Mouse (Mus musculus) gastrocnemius, adult 8-10 months (tissue): Measurements from ENCODE around the gene Ctu1. TPM values are rescaled to one million over a fixed set of nuclear protein-coding genes. Genes with fewer than 3 reads are reported as not detected.
"Not testable (repeated sequence)": the region's sequence is repeated elsewhere in the genome, so short reads cannot be mapped to it uniquely, and the experiment has no call there.

Experiments used
- DNase-seq, 2 experiments: peaks; one replicate each; pipeline ENCODE4 v3.0.0; 2022; ENCODE audit warnings: low spot score in 2 of 2
- total RNA-seq, 4 experiments: library from RNA; stranded (reverse); gene quantifications; 2 replicates each; pipeline ENCODE4 v1.2.4; 2022

Ctu1 gene
- total RNA-seq: 1 to 10 TPM; 2.1 to 3.2 (median 2.6) TPM

- peak; percentile 93 to 95 for DNase-seq
Measured at GRCm38 (mm10) chr7:43671809-43672580, at the start of gene Ctu1. Gene Ctu1 (plus strand): TSS chr7:43672016.

- no peak for DNase-seq
Measured at GRCm38 (mm10) chr7:43622927-43623326, 48.9 kb upstream of the Ctu1 start.

DNA sequence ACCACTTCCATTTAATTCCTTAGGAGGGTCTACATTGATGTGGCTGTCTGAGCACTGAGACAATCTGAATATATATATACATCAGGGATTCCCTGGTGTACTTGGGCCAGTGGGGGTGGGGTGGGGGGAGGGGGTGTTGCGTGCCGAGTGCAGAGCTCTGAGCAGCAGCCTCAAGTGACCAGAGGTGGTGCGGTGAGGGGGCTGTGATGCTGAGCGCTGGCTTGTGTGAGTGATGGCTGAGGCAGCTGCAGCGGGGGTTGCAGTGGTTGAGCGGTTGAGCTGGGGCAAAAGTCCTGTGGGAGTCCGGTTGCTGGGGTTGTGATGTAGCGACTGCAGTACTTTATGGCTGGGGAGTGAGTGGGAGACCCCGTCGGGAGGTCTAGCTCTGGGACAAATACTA lies 48.0 kb upstream of the Ctu1 start:
- no peak for DNase-seq

DNA sequence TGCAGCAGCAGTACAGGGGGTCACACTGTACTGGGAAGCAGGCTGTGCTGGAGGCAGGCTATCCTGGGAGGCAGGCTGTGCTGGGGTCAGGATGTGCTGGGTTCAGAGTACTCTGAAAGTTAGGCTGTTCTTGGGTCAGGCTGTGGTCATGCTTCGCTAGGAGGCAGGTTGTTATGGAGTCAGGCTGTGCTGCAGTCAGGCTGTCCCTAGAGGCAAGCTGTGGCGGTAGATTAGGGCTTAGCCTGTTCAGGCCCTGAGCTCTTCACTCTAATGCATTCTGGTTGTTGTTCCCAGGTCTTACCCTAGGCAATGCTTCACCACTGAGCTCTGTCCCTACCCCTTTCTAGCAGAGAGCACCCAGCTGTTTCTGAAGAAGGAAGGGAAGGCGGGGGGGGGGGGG lies 46.8 kb upstream of the Ctu1 start:
- no peak for DNase-seq

GRCm38 (mm10) chr7:43625794-43626422 lies 45.9 kb upstream of the Ctu1 start:
- no peak for DNase-seq

DNA sequence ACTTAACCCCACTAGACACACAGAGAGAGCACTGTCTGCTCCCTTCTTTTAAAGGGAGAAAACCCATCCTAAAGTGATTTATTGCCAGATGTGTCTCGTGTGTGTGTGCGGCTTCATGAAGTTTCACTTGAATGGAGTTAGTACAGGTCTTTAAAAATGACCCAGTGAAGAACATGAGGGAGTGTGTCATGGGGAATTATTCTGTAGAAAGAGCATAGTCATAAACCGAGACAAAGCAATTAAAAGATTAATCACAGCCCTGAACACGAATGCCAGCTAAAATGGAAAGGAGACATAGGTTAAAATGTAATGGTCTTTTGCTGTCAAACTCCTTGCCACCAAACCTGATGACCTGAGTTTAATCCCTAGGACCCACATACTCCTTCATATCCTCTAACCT lies 37.9 kb upstream of the Ctu1 start:
- DNase-seq: no peak

- no peak for DNase-seq
Measured at GRCm38 (mm10) chr7:43634500-43634899, 37.3 kb upstream of the Ctu1 start, which contains the start of gene Ceacam18. Gene Ceacam18 (plus strand): TSS chr7:43634707.

DNA sequence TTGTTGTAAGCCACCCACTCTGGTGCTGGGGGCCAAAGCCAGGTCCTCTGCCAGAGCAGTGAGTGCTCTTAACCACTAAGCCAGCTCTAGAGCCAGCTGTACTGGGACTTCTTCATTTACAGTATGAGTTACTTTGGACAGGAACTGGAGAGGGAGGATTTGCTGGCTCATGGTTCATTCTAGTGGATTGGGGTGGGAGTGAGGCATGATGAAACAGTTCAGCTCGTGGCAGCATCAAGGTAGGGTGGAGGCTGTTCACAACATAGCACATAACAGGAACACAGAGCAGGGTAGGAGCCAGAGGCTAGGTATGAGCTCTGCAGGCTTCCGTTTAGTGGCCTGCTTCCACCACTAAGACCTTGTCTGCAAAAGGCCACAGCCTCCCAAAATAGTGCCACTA lies 35.6 kb upstream of the Ctu1 start:
- no peak for DNase-seq

DNA sequence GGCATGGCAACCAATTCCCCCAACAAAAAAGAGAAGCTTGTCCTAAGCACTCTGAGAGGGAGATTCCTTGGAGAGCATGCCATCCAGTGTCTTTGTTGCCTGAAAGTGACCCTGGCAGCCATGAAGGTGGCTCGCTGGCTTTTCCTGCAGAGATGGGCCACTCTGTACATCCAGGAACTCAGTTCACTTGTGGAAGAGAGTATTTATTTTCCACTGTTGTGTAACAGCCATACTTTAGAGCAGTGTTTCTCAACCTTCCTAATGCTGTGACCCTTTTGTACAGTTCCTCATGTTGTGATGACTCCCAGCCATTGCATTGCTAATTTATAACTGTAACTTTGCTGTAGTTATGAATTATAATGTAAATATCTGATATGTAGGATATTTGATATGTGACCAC lies 34.7 kb upstream of the Ctu1 start:
- DNase-seq: no peak

DNA sequence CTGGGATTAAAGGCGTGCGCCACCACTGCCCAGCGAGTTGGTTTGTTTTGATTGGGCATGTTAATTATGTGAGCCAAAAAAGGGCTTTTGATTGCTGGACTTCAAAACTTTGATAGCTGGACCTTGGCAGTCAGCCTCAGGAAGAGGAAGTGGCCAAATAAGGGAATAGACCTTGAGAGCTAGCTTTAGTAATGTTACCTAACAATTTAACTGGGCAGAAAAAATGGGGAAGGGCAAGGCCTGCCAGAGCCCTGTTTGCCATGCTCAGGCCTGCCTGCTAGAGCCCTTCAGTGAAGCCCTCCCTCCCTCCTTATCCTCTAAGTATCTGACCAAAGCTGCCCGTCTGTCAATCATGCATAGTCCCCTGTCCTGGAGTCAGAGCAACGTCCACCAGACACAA lies 29.2 kb upstream of the Ctu1 start:
- no peak for DNase-seq

- no peak for DNase-seq
Measured at GRCm38 (mm10) chr7:43643046-43643652, 28.7 kb upstream of the Ctu1 start.

DNA sequence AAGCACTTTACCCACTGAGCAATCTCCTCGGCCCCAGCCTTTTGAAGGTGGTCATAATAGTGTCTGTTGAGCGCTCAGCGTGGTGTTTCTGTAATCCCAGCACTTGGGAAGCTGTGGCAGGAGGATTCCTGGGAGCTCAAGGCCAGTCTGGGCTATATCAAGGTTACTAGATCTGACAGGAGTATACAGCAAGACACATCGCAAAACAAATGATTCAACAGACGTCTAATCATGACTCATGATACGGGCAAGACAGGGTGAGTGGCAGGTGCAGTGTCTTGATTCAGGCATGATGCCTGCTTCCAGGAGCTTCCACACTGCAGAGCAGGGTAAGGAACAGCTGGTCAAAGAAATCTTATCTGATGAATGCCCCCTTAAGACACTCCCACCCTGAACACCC lies 19.1 kb upstream of the Ctu1 start:
- DNase-seq: no peak

DNA sequence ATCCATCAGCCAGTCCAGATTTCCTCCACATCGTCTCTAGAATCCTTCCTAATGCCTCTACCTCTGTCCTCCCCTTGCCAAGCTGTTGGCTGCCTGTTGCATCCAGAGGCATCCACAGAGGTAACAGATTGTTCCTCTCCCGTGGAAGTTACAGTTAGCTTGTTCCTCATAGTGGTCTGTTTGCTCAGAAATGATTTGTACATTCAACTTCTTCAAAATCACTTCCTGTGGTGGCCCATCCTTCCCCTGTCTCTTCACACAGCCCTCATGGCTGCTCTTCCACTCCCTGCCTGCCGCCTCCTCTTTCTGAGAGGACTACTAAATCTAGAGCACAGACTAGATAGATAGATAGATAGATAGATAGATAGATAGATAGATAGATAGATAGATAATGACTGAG lies 17.3 kb upstream of the Ctu1 start:
- DNase-seq: no peak

DNA sequence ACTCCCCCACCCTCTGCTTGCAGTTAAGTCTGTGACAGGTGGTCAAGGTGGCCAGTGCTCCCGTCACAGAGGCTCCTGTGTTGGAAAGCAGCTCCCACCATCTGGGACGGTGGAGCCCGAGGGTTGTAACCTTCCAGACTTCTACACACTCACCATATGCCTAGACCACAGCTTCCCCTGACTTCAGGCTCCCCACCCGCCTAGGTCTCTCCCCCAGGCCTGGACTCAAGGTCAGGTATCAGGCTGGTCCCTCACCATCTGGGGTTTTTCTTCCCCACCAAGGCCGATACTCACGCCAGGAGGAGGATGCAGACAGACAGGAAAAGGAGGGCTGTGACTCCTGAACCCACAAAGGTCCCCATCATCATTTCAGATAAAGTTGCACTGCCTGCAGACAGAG lies 15.6 kb upstream of the Ctu1 start:
- DNase-seq: no peak

- DNase-seq: no peak
Measured at GRCm38 (mm10) chr7:43660002-43660401, 11.8 kb upstream of the Ctu1 start, which contains the start of gene Siglece. Gene Siglece (minus strand): TSS chr7:43660161.

GRCm38 (mm10) chr7:43662804-43663203 lies 9.0 kb upstream of the Ctu1 start:
- DNase-seq: no peak

DNA sequence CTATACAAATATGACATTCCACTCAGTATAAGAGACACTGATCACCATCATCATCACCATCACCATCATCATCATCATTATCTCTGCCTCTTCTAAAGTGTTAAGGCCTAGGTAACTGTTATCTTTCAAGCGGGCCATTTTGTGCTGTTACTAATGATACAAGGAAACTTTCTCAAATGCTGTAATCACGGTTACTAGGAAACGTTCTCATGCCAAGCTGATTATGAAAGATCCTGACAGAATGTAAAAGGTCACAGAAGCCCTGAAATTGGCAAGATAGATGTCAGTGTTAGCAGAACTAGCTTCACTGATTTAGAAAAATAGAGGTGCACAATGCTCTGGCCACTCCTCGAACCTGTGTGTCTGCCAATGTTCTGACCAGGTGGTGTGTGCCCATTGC lies 4.6 kb upstream of the Ctu1 start:
- not testable (repeated sequence) for DNase-seq

DNA sequence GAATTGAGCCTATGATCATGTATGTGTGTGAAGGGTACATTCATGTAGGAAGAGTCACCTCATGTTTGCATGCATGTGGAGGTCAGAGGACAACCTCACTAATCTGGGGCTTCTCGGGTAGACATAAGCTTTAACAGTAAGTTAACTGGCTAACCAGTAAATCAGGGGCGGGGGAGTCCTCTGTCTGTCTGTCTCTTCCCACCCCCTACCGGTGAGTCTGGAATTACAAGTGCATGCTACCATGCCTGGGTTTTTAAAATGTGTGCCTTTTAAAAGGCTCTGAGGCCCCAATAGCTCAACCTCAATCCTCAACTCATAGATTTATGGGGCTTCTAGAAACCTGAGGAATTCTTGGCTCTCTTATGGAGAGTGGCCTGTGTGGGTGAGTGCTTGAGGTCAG lies 3.2 kb upstream of the Ctu1 start:
- no peak for DNase-seq

GRCm38 (mm10) chr7:43671064-43671808 lies 580 bp upstream of the Ctu1 start:
- DNase-seq: no peak

GRCm38 (mm10) chr7:43672581-43673260 lies 905 bp downstream of the Ctu1 start:
- no peak for DNase-seq

DNA sequence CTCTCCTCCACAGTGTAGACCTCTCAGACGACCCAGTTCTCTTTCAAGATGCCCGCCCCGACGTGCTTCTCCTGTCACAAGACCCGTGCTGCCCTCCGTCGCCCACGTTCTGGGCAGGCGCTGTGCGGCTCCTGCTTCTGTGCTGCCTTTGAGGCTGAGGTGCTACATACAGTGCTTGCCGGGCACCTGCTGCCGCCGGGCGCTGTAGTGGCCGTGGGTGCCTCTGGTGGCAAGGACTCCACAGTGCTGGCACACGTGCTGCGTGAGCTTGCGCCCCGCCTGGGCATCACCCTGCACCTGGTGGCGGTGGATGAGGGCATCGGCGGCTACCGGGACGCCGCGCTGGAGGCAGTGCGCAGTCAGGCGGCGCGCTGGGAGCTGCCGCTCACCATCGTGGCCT lies 3.3 kb downstream of the Ctu1 start:
- DNase-seq: no peak
